Mouse (Mus musculus) MEL (cell line): ENCODE data around the gene Maml3. TPM values are rescaled to one million over a fixed set of nuclear protein-coding genes. Genes with fewer than 3 reads are reported as not detected.
A peak's percentile ranks its signal among the peaks of the same experiment; 100 is the strongest.

Source experiments
- DNase-seq: peaks from one replicate; pipeline ENCODE4 v3.0.0; 2011; ENCODE audit warnings: low read depth, low spot score
- H3K27ac ChIP-seq: 2 replicates; pipeline ENCODE4 v1.5.1; 2012; ENCODE audit warnings: low read depth, mild to moderate bottlenecking, control low read depth, low read length, moderate library complexity; ENCODE audit not compliant: control insufficient read depth
- H3K27me3 ChIP-seq, 2 experiments: fragments of 150-350 bp in 1 of 2; sonication (generic) in 1 of 2; 2 replicates each; pipeline ENCODE4 v1.6.1; 2012; ENCODE audit warnings: low read length in 2 of 2, mild to moderate bottlenecking in 2 of 2, improper control_type of control experiment in 1 of 2, moderate library complexity in 1 of 2; ENCODE audit not compliant: insufficient read depth in 2 of 2, control insufficient read depth in 1 of 2
- H3K36me3 ChIP-seq, 2 experiments: 2 replicates each; pipeline ENCODE4 v1.6.1; 2012 to 2014; ENCODE audit warnings: low read length in 2 of 2, improper control_type of control experiment in 1 of 2, inconsistent platforms in 1 of 2, mild to moderate bottlenecking in 1 of 2; ENCODE audit not compliant: insufficient read depth in 2 of 2, control insufficient read depth in 1 of 2
- H3K4me1 ChIP-seq, 2 experiments: fragments of 150-350 bp in 1 of 2; sonication (generic) in 1 of 2; 2 replicates each; pipeline ENCODE4 v1.6.1; 2012; ENCODE audit warnings: low read length in 2 of 2, improper control_type of control experiment in 1 of 2, mild to moderate bottlenecking in 1 of 2; ENCODE audit not compliant: insufficient read depth in 2 of 2, control insufficient read depth in 1 of 2
- H3K4me3 ChIP-seq, 2 experiments: fragments of 150-350 bp in 1 of 2; sonication (generic) in 1 of 2; 2 replicates each; pipeline ENCODE4 v1.5.1; 2012; ENCODE audit warnings: low read depth in 2 of 2, low read length in 2 of 2, mild to moderate bottlenecking in 2 of 2, moderate library complexity in 2 of 2, control low read depth in 1 of 2, improper control_type of control experiment in 1 of 2; ENCODE audit not compliant: control insufficient read depth in 1 of 2, insufficient read depth in 1 of 2
- H3K79me2 ChIP-seq: 2 replicates; pipeline ENCODE4 v1.6.1; 2012; ENCODE audit warnings: mild to moderate bottlenecking, low read length, moderate library complexity; ENCODE audit not compliant: control insufficient read depth, poor library complexity, insufficient read depth
- H3K9ac ChIP-seq: 2 replicates; pipeline ENCODE4 v1.6.1; 2012; ENCODE audit warnings: low read depth, mild to moderate bottlenecking, control low read depth, low read length, moderate library complexity; ENCODE audit not compliant: control insufficient read depth, poor library complexity, severe bottlenecking
- H3K9me3 ChIP-seq: fragments of 150-350 bp; sonication (generic); replicated peaks from 2 replicates; pipeline ENCODE4 v1.6.1; 2012; ENCODE audit warnings: mild to moderate bottlenecking, low read length, improper control_type of control experiment, moderate library complexity; ENCODE audit not compliant: insufficient read depth
- CHD1 ChIP-seq: IDR thresholded peaks from 2 replicates; pipeline ENCODE4 v1.6.1; 2012; ENCODE audit warnings: low read depth, mild to moderate bottlenecking, inconsistent platforms, low read length, improper control_type of control experiment
- CHD2 ChIP-seq: IDR thresholded peaks from 2 replicates; pipeline ENCODE4 v1.6.1; 2011; ENCODE audit warnings: low read length, improper control_type of control experiment
- CTCF ChIP-seq, 3 experiments: IDR thresholded peaks in 2 of 3; conservative IDR thresholded peaks in 1 of 3; 2 replicates each; pipeline ENCODE4 v1.5.1; 2011 to 2012; ENCODE audit warnings: low read length in 3 of 3, low read depth in 2 of 3, mild to moderate bottlenecking in 2 of 3, improper control_type of control experiment in 1 of 3, inconsistent platforms in 1 of 3, mixed read lengths in 1 of 3, moderate library complexity in 1 of 3; ENCODE audit not compliant: control insufficient read depth in 1 of 3, insufficient read depth in 1 of 3, poor library complexity in 1 of 3, severe bottlenecking in 1 of 3
- ELF1 ChIP-seq: IDR thresholded peaks from 2 replicates; pipeline ENCODE4 v1.6.1; 2014; ENCODE audit warnings: low read depth, mild to moderate bottlenecking, inconsistent platforms, low read length, improper control_type of control experiment, moderate library complexity
- GABPA ChIP-seq: IDR thresholded peaks from 2 replicates; pipeline ENCODE4 v1.6.1; 2012; ENCODE audit warnings: low read depth, mild to moderate bottlenecking, inconsistent platforms, low read length, improper control_type of control experiment, moderate library complexity
- GATA1 ChIP-seq: IDR thresholded peaks from 2 replicates; pipeline ENCODE4 v1.6.1; 2011; ENCODE audit warnings: low read depth, low read length, improper control_type of control experiment
- JUND ChIP-seq: IDR thresholded peaks from 2 replicates; pipeline ENCODE4 v1.6.1; 2011; ENCODE audit warnings: low read depth, mild to moderate bottlenecking, improper control_type of control experiment, low read length
- KAT2A ChIP-seq: conservative IDR thresholded peaks from 2 replicates; pipeline ENCODE4 v1.6.1; 2012; ENCODE audit warnings: low read depth, low read length, improper control_type of control experiment, inconsistent platforms
- MAFK ChIP-seq: IDR thresholded peaks from 2 replicates; pipeline ENCODE4 v1.6.1; 2011; ENCODE audit warnings: low read depth, mild to moderate bottlenecking, low read length, improper control_type of control experiment, borderline replicate concordance
- MAX ChIP-seq: IDR thresholded peaks from 2 replicates; pipeline ENCODE4 v1.6.1; 2011; ENCODE audit warnings: low read length, improper control_type of control experiment
- MAZ ChIP-seq: IDR thresholded peaks from 2 replicates; pipeline ENCODE4 v1.6.1; 2012; ENCODE audit warnings: low read depth, mild to moderate bottlenecking, inconsistent platforms, low read length, improper control_type of control experiment
- MEF2A ChIP-seq: IDR thresholded peaks from 2 replicates; pipeline ENCODE4 v1.6.1; 2014; ENCODE audit warnings: low read depth, mild to moderate bottlenecking, inconsistent platforms, low read length, improper control_type of control experiment; ENCODE audit not compliant: poor library complexity, insufficient replicate concordance, severe bottlenecking; ENCODE audit errors: extremely low read depth
- MXI1 ChIP-seq: IDR thresholded peaks from 2 replicates; pipeline ENCODE4 v1.6.1; 2011; ENCODE audit warnings: mild to moderate bottlenecking, low read depth, low read length, improper control_type of control experiment
- MYC ChIP-seq: IDR thresholded peaks from 2 replicates; pipeline ENCODE4 v1.6.1; 2011; ENCODE audit warnings: low read depth, mild to moderate bottlenecking, low read length, improper control_type of control experiment, moderate library complexity
- NELFE ChIP-seq: IDR thresholded peaks from 2 replicates; pipeline ENCODE4 v1.6.1; 2011; ENCODE audit warnings: low read depth, low read length, improper control_type of control experiment
- POLR2A ChIP-seq, 2 experiments: IDR thresholded peaks; 2 replicates each; pipeline ENCODE4 v1.6.1; 2011 to 2012; ENCODE audit warnings: low read length in 2 of 2, mild to moderate bottlenecking in 2 of 2, control low read depth in 1 of 2, improper control_type of control experiment in 1 of 2, low read depth in 1 of 2, moderate library complexity in 1 of 2; ENCODE audit not compliant: control insufficient read depth in 1 of 2, insufficient read depth in 1 of 2, poor library complexity in 1 of 2
- POLR2AphosphoS2 ChIP-seq: IDR thresholded peaks from 2 replicates; pipeline ENCODE4 v1.6.1; 2011; ENCODE audit warnings: low read length, improper control_type of control experiment
- POLR2AphosphoS5 ChIP-seq: IDR thresholded peaks from 2 replicates; pipeline ENCODE4 v1.6.1; 2012; ENCODE audit warnings: low read depth, borderline replicate concordance, mild to moderate bottlenecking, inconsistent platforms, low read length, moderate library complexity, mixed read lengths
- RAD21 ChIP-seq: IDR thresholded peaks from 2 replicates; pipeline ENCODE4 v1.6.1; 2011; ENCODE audit warnings: mild to moderate bottlenecking, low read depth, low read length, improper control_type of control experiment
- RCOR1 ChIP-seq: IDR thresholded peaks from 2 replicates; pipeline ENCODE4 v1.6.1; 2012; ENCODE audit warnings: low read depth, mild to moderate bottlenecking, inconsistent platforms, low read length, improper control_type of control experiment
- SMC3 ChIP-seq: IDR thresholded peaks from 2 replicates; pipeline ENCODE4 v1.6.1; 2011; ENCODE audit warnings: low read depth, low read length, improper control_type of control experiment
- TAL1 ChIP-seq: IDR thresholded peaks from 2 replicates; pipeline ENCODE4 v1.6.1; 2012; ENCODE audit warnings: mild to moderate bottlenecking, inconsistent platforms, low read length, moderate library complexity, mixed read lengths
- TBP ChIP-seq: IDR thresholded peaks from 2 replicates; pipeline ENCODE4 v1.8.0; 2011; ENCODE audit warnings: low read depth, low read length, improper control_type of control experiment
- UBTF ChIP-seq: IDR thresholded peaks from 2 replicates; pipeline ENCODE4 v1.6.1; 2012; ENCODE audit warnings: low read depth, mild to moderate bottlenecking, inconsistent platforms, low read length, improper control_type of control experiment, moderate library complexity, borderline replicate concordance; ENCODE audit not compliant: insufficient read depth
- USF2 ChIP-seq, 2 experiments: IDR thresholded peaks; 2 replicates each; pipeline ENCODE4 v1.6.1; 2011 to 2012; ENCODE audit warnings: improper control_type of control experiment in 2 of 2, low read length in 2 of 2, borderline replicate concordance in 1 of 2, inconsistent platforms in 1 of 2, low read depth in 1 of 2, mild to moderate bottlenecking in 1 of 2; ENCODE audit not compliant: insufficient read depth in 1 of 2
- ZC3H11A ChIP-seq: IDR thresholded peaks from 2 replicates; pipeline ENCODE4 v1.6.1; 2012; ENCODE audit warnings: low read depth, mild to moderate bottlenecking, inconsistent platforms, low read length, improper control_type of control experiment
- ZKSCAN1 ChIP-seq: IDR thresholded peaks from 2 replicates; pipeline ENCODE4 v1.6.1; 2012; ENCODE audit warnings: low read depth, mild to moderate bottlenecking, inconsistent platforms, low read length, improper control_type of control experiment, moderate library complexity
- ZMIZ1 ChIP-seq: IDR thresholded peaks from 2 replicates; pipeline ENCODE4 v1.6.1; 2012; ENCODE audit warnings: low read depth, mild to moderate bottlenecking, inconsistent platforms, low read length, improper control_type of control experiment, moderate library complexity
- ZNF384 ChIP-seq: IDR thresholded peaks from 2 replicates; pipeline ENCODE4 v1.6.1; 2012; ENCODE audit warnings: low read depth, mild to moderate bottlenecking, inconsistent platforms, low read length, improper control_type of control experiment
- polyA plus RNA-seq, 2 experiments: library from polyadenylated mRNA; stranded (reverse) in 1 of 2; unstranded in 1 of 2; fragments of >175 nt in 1 of 2; fragments of >200 nt in 1 of 2; gene quantifications; 2 replicates each; pipeline versions ENCODE4 v1.2.1 to v1.2.4; 2012; ENCODE audit warnings: low replicate concordance in 2 of 2, low read depth in 1 of 2; ENCODE audit not compliant: insufficient read length in 2 of 2, insufficient read depth in 1 of 2, missing spikeins in 1 of 2
- total RNA-seq: library from RNA; depleted of rRNA; stranded (reverse); fragments of 300-350 nt; gene quantifications from 2 replicates; pipeline ENCODE4 v1.2.3, GENCODE M21; 2012

Gene Maml3
- total and polyA plus RNA-seq, 3 experiments, result 2.0 to 4.1 TPM; not detected in 1

DNA sequence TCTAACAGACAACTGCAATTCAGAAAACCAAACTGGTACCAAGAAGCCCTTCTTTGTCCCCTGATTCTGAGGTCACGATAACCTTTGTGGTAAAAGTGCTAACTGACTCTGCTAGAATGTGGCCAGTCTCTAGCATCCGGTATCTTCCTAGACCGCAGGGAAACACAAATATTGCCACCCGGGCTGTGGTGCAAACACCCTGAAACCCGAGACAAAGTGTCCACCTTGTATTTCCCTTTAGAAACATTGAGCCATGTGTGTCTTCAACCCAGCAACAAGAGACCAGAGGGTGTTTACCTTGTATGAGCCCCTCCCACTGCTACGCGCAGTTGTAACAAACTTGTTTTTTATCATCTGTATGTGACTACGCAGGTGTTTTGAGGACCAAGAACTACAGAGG is 359.7 kb downstream of the Maml3 start:
- DNase-seq, result no peak
- Histone ChIP-seq H3K9me3 (no peaks in the 10 kb centered on the region), H3K27me3 (no peaks in the 10 kb centered on the region), H3K4me3 (peak overlapping the region in 1 of 2 experiments; percentile 44; a peak in 1 of 4 replicates), H3K36me3 (peaks cover 0 to 36% of the 10 kb centered on the region in 2 experiments; a peak in 2 of 4 replicates), H3K9ac (peak overlapping the region; percentile 44; the same call in 1 of the 2 replicates), H3K4me1 (peaks cover 24 to 43% of the 10 kb centered on the region in 2 experiments), H3K79me2 (no peaks in the 10 kb centered on the region), H3K27ac (peak overlapping the region; percentile 84)
- TF ChIP-seq RAD21 (no peak), USF2 (IDR thresholded peaks at IDR 0.05; ENCODE audit: borderline replicate concordance in 1 of 2, insufficient read depth in 1 of 2, low read depth in 1 of 2, low read length in 2 of 2) (no peak), ZKSCAN1 (no peak), ELF1 (no peak), CHD2 (no peak), ZNF384 (no peak), ZMIZ1 (no peak), GABPA (no peak), CHD1 (no peak), CTCF (IDR thresholded peaks at IDR 0.05 in 2 of 3, conservative IDR thresholded peaks at IDR 0.05 in 1 of 3; ENCODE audit: control insufficient read depth in 1 of 3, insufficient read depth in 1 of 3, low read depth in 2 of 3, low read length in 3 of 3, poor library complexity in 1 of 3, severe bottlenecking in 1 of 3) (no peak), MEF2A (no peak), JUND (no peak)

DNA sequence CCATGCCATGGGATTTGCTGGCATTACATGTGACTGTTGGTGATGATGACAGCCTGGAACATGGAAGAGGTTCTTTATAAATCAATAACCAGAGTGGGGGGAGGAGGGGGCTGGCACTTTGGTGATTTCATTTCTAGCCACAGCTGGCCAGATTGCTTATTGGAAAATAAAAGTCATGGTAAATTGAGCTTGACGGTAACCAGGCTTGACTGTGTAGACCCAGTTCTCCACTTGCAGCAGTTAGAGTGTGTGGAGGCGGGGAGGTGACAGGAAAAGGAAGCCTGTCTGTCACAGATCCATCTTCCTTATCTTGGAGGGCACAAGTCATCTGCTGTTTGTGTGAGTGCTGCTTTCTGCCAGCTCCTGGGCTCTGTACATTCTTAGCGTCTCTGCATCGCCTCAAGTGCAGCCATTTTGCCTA is 360.5 kb downstream of the Maml3 start:
- Histone ChIP-seq H3K4me1 (peaks cover 24 to 47% of the 10 kb centered on the region in 2 experiments), H3K27ac (peak overlapping the region; percentile 84), H3K27me3 (no peaks in the 10 kb centered on the region), H3K4me3 (peak overlapping the region; percentile 34 to 44; a peak in 3 of 4 replicates), H3K9ac (peak overlapping the region; percentile 44), H3K79me2 (no peaks in the 10 kb centered on the region), H3K9me3 (no peaks in the 10 kb centered on the region), H3K36me3 (peaks cover 0 to 36% of the 10 kb centered on the region in 2 experiments; a peak in 2 of 4 replicates)
- peak; percentile 93 for DNase-seq
- TF ChIP-seq TAL1 (peak; percentile 92), ELF1 (peak; percentile 57; the same call in 1 of the 2 replicates), MEF2A (no peak), GATA1 (peak; percentile 97), MXI1 (no peak; the same call in 1 of the 2 replicates), CHD1 (no peak), RCOR1 (peak; percentile 82), SMC3 (no peak), RAD21 (no peak), POLR2A (IDR thresholded peaks at IDR 0.05; ENCODE audit: control insufficient read depth in 1 of 2, insufficient read depth in 1 of 2, low read depth in 1 of 2, low read length in 2 of 2, poor library complexity in 1 of 2) (peak in 1 of 2 experiments; percentile 45; a peak in 2 of 4 replicates), MYC (peak; percentile 56; the same call in 1 of the 2 replicates), ZC3H11A (no peak), ZMIZ1 (no peak), GABPA (no peak), ZKSCAN1 (no peak), KAT2A (no peak), POLR2AphosphoS2 (no peak), NELFE (peak; percentile 23; the same call in 1 of the 2 replicates), MAX (peak; percentile 55; the same call in 1 of the 2 replicates), TBP (no peak), POLR2AphosphoS5 (no peak), UBTF (no peak), ZNF384 (no peak), CTCF (IDR thresholded peaks at IDR 0.05 in 2 of 3, conservative IDR thresholded peaks at IDR 0.05 in 1 of 3; ENCODE audit: control insufficient read depth in 1 of 3, insufficient read depth in 1 of 3, low read depth in 2 of 3, low read length in 3 of 3, poor library complexity in 1 of 3, severe bottlenecking in 1 of 3) (no peak), MAZ (peak; percentile 58; the same call in 1 of the 2 replicates), MAFK (no peak)
